Mouse (Mus musculus) forebrain, postnatal 0 days (tissue): Measurements from ENCODE around the gene Apoh. TPM values are rescaled to one million over a fixed set of nuclear protein-coding genes. Genes with fewer than 3 reads are reported as not detected.

Experiments
- ATAC-seq: fragments of 200-750 bp; cut with Nextera tagmentation; 2 replicates; pipeline ENCODE4 v1.8.0; 2017; ENCODE audit warnings: mild to moderate bottlenecking, moderate library complexity
- DNase-seq: peaks from one replicate; pipeline ENCODE4 v3.0.0-alpha.2; 2015
- H3K27ac ChIP-seq: fragments of 300-500 bp; sonication (generic); 2 replicates; pipeline ENCODE4 v1.5.1; 2014; ENCODE audit warnings: low read depth, mild to moderate bottlenecking, antibody characterized with exemption, low read length, moderate library complexity, mixed read lengths
- H3K27me3 ChIP-seq: fragments of 300-500 bp; sonication (generic); 2 replicates; pipeline ENCODE4 v1.6.1; 2014; ENCODE audit warnings: mild to moderate bottlenecking, low read length, mixed read lengths; ENCODE audit not compliant: insufficient read depth
- H3K36me3 ChIP-seq: fragments of 300-500 bp; sonication (generic); 2 replicates; pipeline ENCODE4 v1.6.1; 2014; ENCODE audit warnings: mild to moderate bottlenecking, moderate library complexity; ENCODE audit not compliant: insufficient read depth
- H3K4me1 ChIP-seq: fragments of 300-500 bp; sonication (generic); 2 replicates; pipeline ENCODE4 v1.6.1; 2014; ENCODE audit warnings: antibody characterized with exemption; ENCODE audit not compliant: insufficient read depth
- H3K4me2 ChIP-seq: fragments of 300-500 bp; sonication (generic); 2 replicates; pipeline ENCODE4 v1.6.1; 2014; ENCODE audit warnings: low read depth, mild to moderate bottlenecking, moderate library complexity
- H3K4me3 ChIP-seq: fragments of 300-500 bp; sonication (generic); 2 replicates; pipeline ENCODE4 v1.5.1; 2014; ENCODE audit warnings: low read depth, low read length, mixed read lengths
- H3K9ac ChIP-seq: fragments of 300-500 bp; sonication (generic); 2 replicates; pipeline ENCODE4 v1.6.1; 2014; ENCODE audit warnings: mild to moderate bottlenecking
- H3K9me3 ChIP-seq: fragments of 300-500 bp; sonication (generic); 2 replicates; pipeline ENCODE4 v1.6.1; 2016; ENCODE audit warnings: low read length
- CTCF ChIP-seq: sonication (generic); IDR thresholded peaks from 2 replicates; pipeline ENCODE4 v1.5.1; 2016; ENCODE audit warnings: antibody characterized with exemption, control low read depth, low read depth
- WGBS: fragments of 180-500 bp; shearing (Covaris S2); extraction: QIAGEN DNeasy Blood & Tissue Kit; methylation state at CpG from one replicate; pipeline ENCODE4 v1.1.7; 2014; 5-methylcytosine and 5-hydroxymethylcytosine counted together
- polyA plus RNA-seq: library from polyadenylated mRNA; unstranded; fragments of >200 nt; fragmentation: Nextera tagmentation; extraction: Ambion mirVana; gene quantifications from 2 replicates; pipeline ENCODE4 v1.2.1, GENCODE M21; 2015
- total RNA-seq: library from RNA; depleted of rRNA; stranded (reverse); fragments of >200 nt; gene quantifications from 2 replicates; pipeline ENCODE4 v1.2.3, GENCODE M21; 2014

Gene Apoh
- total and polyA plus RNA-seq, 2 experiments from 2014 or later: 0.25 to 0.67 TPM

GRCm38 (mm10) chr11:108358911-108359310 lies 15.8 kb downstream of the Apoh start:
- no peaks in the 10 kb centered on the region for H3K4me1 ChIP-seq
- H3K36me3 ChIP-seq: no peaks in the 10 kb centered on the region
- ATAC-seq: no peak
- H3K27ac ChIP-seq: no peak overlapping the region
- no peak overlapping the region for H3K9ac ChIP-seq
- H3K4me3 ChIP-seq: no peak overlapping the region
- WGBS: 85% methylated on average over 6 of the region's 6 CpGs
- H3K9me3 ChIP-seq: no peaks in the 10 kb centered on the region
- no peak for TF ChIP-seq CTCF
- no peak overlapping the region for H3K4me2 ChIP-seq
- no peaks in the 10 kb centered on the region for H3K27me3 ChIP-seq
- DNase-seq: no peak

GRCm38 (mm10) chr11:108360983-108361382 lies 17.8 kb downstream of the Apoh start:
- Histone ChIP-seq H3K4me1 (no peaks in the 10 kb centered on the region), H3K27ac (no peak overlapping the region), H3K36me3 (no peaks in the 10 kb centered on the region), H3K9ac (no peak overlapping the region), H3K9me3 (no peaks in the 10 kb centered on the region), H3K27me3 (no peaks in the 10 kb centered on the region), H3K4me2 (no peak overlapping the region), H3K4me3 (no peak overlapping the region)
- 91% methylated on average over 4 of the region's 4 CpGs for WGBS
- no peak for ATAC-seq
- TF ChIP-seq CTCF: no peak
- no peak for DNase-seq

- Histone ChIP-seq H3K9me3 (no peaks in the 10 kb centered on the region), H3K36me3 (no peaks in the 10 kb centered on the region), H3K4me3 (no peak overlapping the region), H3K27me3 (no peaks in the 10 kb centered on the region), H3K4me1 (no peaks in the 10 kb centered on the region), H3K27ac (no peak overlapping the region), H3K9ac (no peak overlapping the region), H3K4me2 (no peak overlapping the region)
- ATAC-seq (no peak), DNase-seq (no peak)
- no peak for TF ChIP-seq CTCF
- WGBS: 92% methylated on average over 5 of the region's 5 CpGs
Measured at GRCm38 (mm10) chr11:108362965-108363364, 19.8 kb downstream of the Apoh start.

GRCm38 (mm10) chr11:108363991-108364390 lies 20.8 kb downstream of the Apoh start:
- Histone ChIP-seq H3K4me1 (no peaks in the 10 kb centered on the region), H3K27me3 (no peaks in the 10 kb centered on the region)
- 89% methylated on average over 4 of the region's 4 CpGs for WGBS

GRCm38 (mm10) chr11:108364945-108365589 lies 21.9 kb downstream of the Apoh start:
- H3K4me1 ChIP-seq: no peaks in the 10 kb centered on the region
- no peak overlapping the region for H3K27ac ChIP-seq
- no peaks in the 10 kb centered on the region for H3K27me3 ChIP-seq
- no peak overlapping the region for H3K9ac ChIP-seq
- no peak overlapping the region for H3K4me3 ChIP-seq
- TF ChIP-seq CTCF: no peak
- DNase-seq: no peak
- no peaks in the 10 kb centered on the region for H3K36me3 ChIP-seq
- WGBS: 52% methylated on average over 6 of the region's 7 CpGs
- ATAC-seq: no peak
- no peaks in the 10 kb centered on the region for H3K9me3 ChIP-seq
- no peak overlapping the region for H3K4me2 ChIP-seq

More at GRCm38 (mm10) chr11:108363991-108364390, 20.8 kb downstream of the Apoh start:
- no peak overlapping the region for H3K4me3 ChIP-seq
- H3K9ac ChIP-seq: no peak overlapping the region
- TF ChIP-seq CTCF: no peak
- H3K27ac ChIP-seq: no peak overlapping the region
- no peaks in the 10 kb centered on the region for H3K36me3 ChIP-seq
- H3K9me3 ChIP-seq: no peaks in the 10 kb centered on the region
- H3K4me2 ChIP-seq: no peak overlapping the region
- ATAC-seq: no peak
- DNase-seq: no peak

GRCm38 (mm10) chr11:108365600-108365999 lies 22.4 kb downstream of the Apoh start:
- Histone ChIP-seq H3K27me3 (no peaks in the 10 kb centered on the region), H3K4me1 (no peaks in the 10 kb centered on the region), H3K9ac (no peak overlapping the region), H3K9me3 (no peaks in the 10 kb centered on the region), H3K4me3 (no peak overlapping the region), H3K4me2 (no peak overlapping the region), H3K27ac (no peak overlapping the region), H3K36me3 (no peaks in the 10 kb centered on the region)
- WGBS: 74% methylated on average over 7 of the region's 7 CpGs
- ATAC-seq: no peak
- no peak for TF ChIP-seq CTCF
- no peak for DNase-seq

- Histone ChIP-seq H3K27ac (no peak overlapping the region), H3K4me3 (no peak overlapping the region), H3K27me3 (no peaks in the 10 kb centered on the region), H3K9ac (no peak overlapping the region), H3K4me1 (no peaks in the 10 kb centered on the region), H3K36me3 (no peaks in the 10 kb centered on the region), H3K9me3 (no peaks in the 10 kb centered on the region), H3K4me2 (no peak overlapping the region)
- ATAC-seq: no peak
- no peak for TF ChIP-seq CTCF
- DNase-seq: no peak
- 64% methylated on average over 1 of the region's 1 CpGs for WGBS
Measured at GRCm38 (mm10) chr11:108367046-108367445, 23.9 kb downstream of the Apoh start.
